Mouse (Mus musculus) intestine, postnatal 0 days (tissue): ENCODE data around the gene Mrpl54. TPM values are rescaled to one million over a fixed set of nuclear protein-coding genes. Genes with fewer than 3 reads are reported as not detected.
A peak's percentile ranks its signal among the peaks of the same experiment; 100 is the strongest.

Source experiments
- ATAC-seq: fragments of 200-750 bp; cut with Nextera tagmentation; 2 replicates; pipeline ENCODE4 v1.8.0; 2017; ENCODE audit warnings: mild to moderate bottlenecking, moderate TSS enrichment, moderate library complexity
- H3K27ac ChIP-seq: fragments of 300-500 bp; sonication (generic); 2 replicates; pipeline ENCODE4 v1.5.1; 2014; ENCODE audit warnings: mild to moderate bottlenecking, low read depth, low read length, moderate library complexity
- H3K27me3 ChIP-seq: fragments of 300-500 bp; sonication (generic); replicated peaks from 2 replicates; pipeline ENCODE4 v1.6.1; 2014; ENCODE audit warnings: low read length, mixed read lengths; ENCODE audit not compliant: control insufficient read depth, insufficient read depth
- H3K36me3 ChIP-seq: fragments of 300-500 bp; sonication (generic); 2 replicates; pipeline ENCODE4 v1.6.1; 2014; ENCODE audit warnings: mild to moderate bottlenecking, moderate library complexity; ENCODE audit not compliant: control insufficient read depth, insufficient read depth
- H3K4me1 ChIP-seq: fragments of 300-500 bp; sonication (generic); replicated peaks from 2 replicates; pipeline ENCODE4 v1.6.1; 2014; ENCODE audit warnings: antibody characterized with exemption, low read length, mixed read lengths; ENCODE audit not compliant: control insufficient read depth, insufficient read depth
- H3K4me2 ChIP-seq: fragments of 300-500 bp; sonication (generic); replicated peaks from 2 replicates; pipeline ENCODE4 v1.6.1; 2014; ENCODE audit warnings: low read depth, mild to moderate bottlenecking, moderate library complexity
- H3K4me3 ChIP-seq: fragments of 300-500 bp; sonication (generic); 2 replicates; pipeline ENCODE4 v1.5.1; 2014; ENCODE audit warnings: low read depth, low read length
- H3K9ac ChIP-seq: fragments of 300-500 bp; sonication (generic); 2 replicates; pipeline ENCODE4 v1.6.1; 2014; ENCODE audit warnings: mild to moderate bottlenecking, low read depth, low read length
- H3K9me3 ChIP-seq: fragments of 300-500 bp; sonication (generic); 2 replicates; pipeline ENCODE4 v1.6.1; 2016; ENCODE audit warnings: mixed run types; ENCODE audit not compliant: control insufficient read depth
- CTCF ChIP-seq: sonication (generic); IDR thresholded peaks from 2 replicates; pipeline ENCODE4 v1.5.1; 2016; ENCODE audit warnings: low read depth, mild to moderate bottlenecking, control low read depth, antibody characterized with exemption, moderate library complexity
- WGBS: fragments of 180-500 bp; shearing (Covaris S2); extraction: QIAGEN DNeasy Blood & Tissue Kit; methylation state at CpG from one replicate; pipeline ENCODE4 v1.1.7; 2014; 5-methylcytosine and 5-hydroxymethylcytosine counted together
- polyA plus RNA-seq: library from polyadenylated mRNA; unstranded; fragments of >200 nt; fragmentation: Nextera tagmentation; extraction: Ambion mirVana; gene quantifications from 2 replicates; pipeline ENCODE4 v1.2.1, GENCODE M21; 2015

Gene Mrpl54
- polyA plus RNA-seq, 1 experiment from 2014 or later = 287 TPM

GRCm38 (mm10) chr10:81236471-81237268 lies 30.1 kb downstream of the Mrpl54 start:
- no peak for ATAC-seq
- 88% methylated on average over 12 of the region's 12 CpGs for WGBS

GRCm38 (mm10) chr10:81234206-81234605 lies 32.5 kb downstream of the Mrpl54 start:
- peaks cover 6% of the 10 kb centered on the region; the same call in 1 of the 2 replicates for H3K4me1 ChIP-seq
- H3K36me3 ChIP-seq = no peaks in the 10 kb centered on the region
- no peak for ATAC-seq
- H3K27me3 ChIP-seq = peaks cover 14% of the 10 kb centered on the region; the same call in 1 of the 2 replicates
- H3K4me3 ChIP-seq = peak overlapping the region; percentile 72; the same call in 1 of the 2 replicates
- H3K9me3 ChIP-seq = no peaks in the 10 kb centered on the region
- peak overlapping the region; percentile 95 for H3K27ac ChIP-seq
- H3K9ac ChIP-seq = 0 out of 2 replicates have a peak overlapping the region, but pooled peaks have one; percentile 78
- H3K4me2 ChIP-seq = peak overlapping the region; percentile 72
- TF ChIP-seq CTCF = peak; percentile 12; the same call in 1 of the 2 replicates
- WGBS = 70% methylated on average over 6 of the region's 6 CpGs

More at GRCm38 (mm10) chr10:81236471-81237268, 30.1 kb downstream of the Mrpl54 start:
- Histone ChIP-seq H3K4me3 (no peak overlapping the region), H3K36me3 (no peaks in the 10 kb centered on the region), H3K27me3 (peaks cover 15% of the 10 kb centered on the region; the same call in 1 of the 2 replicates), H3K9ac (no peak overlapping the region), H3K27ac (no peak overlapping the region), H3K4me1 (peaks cover 6% of the 10 kb centered on the region; the same call in 1 of the 2 replicates), H3K9me3 (no peaks in the 10 kb centered on the region), H3K4me2 (no peak overlapping the region)
- TF ChIP-seq CTCF = no peak

GRCm38 (mm10) chr10:81233226-81233585 lies 33.5 kb downstream of the Mrpl54 start:
- H3K9ac ChIP-seq = peak overlapping the region; percentile 78
- H3K4me3 ChIP-seq = peak overlapping the region; percentile 72
- ATAC-seq = peak; percentile 40; the same call in 1 of the 2 replicates
- WGBS = under 1% methylated on average over 28 of the region's 28 CpGs
- H3K4me1 ChIP-seq = peaks cover 6% of the 10 kb centered on the region; the same call in 1 of the 2 replicates
- peak overlapping the region; percentile 72 for H3K4me2 ChIP-seq
- peak overlapping the region; percentile 95 for H3K27ac ChIP-seq
- H3K9me3 ChIP-seq = no peaks in the 10 kb centered on the region
- H3K27me3 ChIP-seq = peaks cover 14% of the 10 kb centered on the region; the same call in 1 of the 2 replicates
- H3K36me3 ChIP-seq = no peaks in the 10 kb centered on the region
- no peak for TF ChIP-seq CTCF

GRCm38 (mm10) chr10:81232580-81233225 lies 34.0 kb downstream of the Mrpl54 start, which contains the start of gene Zfr2:
Zfr2 (plus strand) TSS chr10:81233155.
- Histone ChIP-seq H3K4me3 (peak within 1 kb of the TSS; percentile 72), H3K36me3 (no peaks in the 10 kb centered on the region), H3K9ac (peak within 1 kb of the TSS; percentile 78), H3K27ac (peak within 1 kb of the TSS; percentile 95), H3K4me1 (peaks cover 6% of the 10 kb centered on the region; the same call in 1 of the 2 replicates), H3K4me2 (peak within 1 kb of the TSS; percentile 72), H3K27me3 (peaks cover 16% of the 10 kb centered on the region; the same call in 1 of the 2 replicates), H3K9me3 (no peaks in the 10 kb centered on the region)
- ATAC-seq = peak; percentile 89
- no peak for TF ChIP-seq CTCF
- 3% methylated on average over 29 of the region's 29 CpGs for WGBS

- 0 out of 2 replicates have a peak overlapping the region, but pooled peaks have one; percentile 95 for H3K27ac ChIP-seq
- no peaks in the 10 kb centered on the region for H3K36me3 ChIP-seq
- no peak overlapping the region for H3K4me3 ChIP-seq
- ATAC-seq = no peak
- WGBS = 62% methylated on average over 7 of the region's 7 CpGs
- TF ChIP-seq CTCF = no peak
- no peak overlapping the region; the same call in 1 of the 2 replicates for H3K4me2 ChIP-seq
- peaks cover 6% of the 10 kb centered on the region; the same call in 1 of the 2 replicates for H3K4me1 ChIP-seq
- peaks cover 16% of the 10 kb centered on the region; the same call in 1 of the 2 replicates for H3K27me3 ChIP-seq
- H3K9me3 ChIP-seq = no peaks in the 10 kb centered on the region
- H3K9ac ChIP-seq = no peak overlapping the region
Observed at GRCm38 (mm10) chr10:81231436-81231835, 35.3 kb downstream of the Mrpl54 start.
